Mouse (Mus musculus) intestine, embryonic 14.5 days (tissue): ENCODE data around the gene Aplnr. TPM values are rescaled to one million over a fixed set of nuclear protein-coding genes. Genes with fewer than 3 reads are reported as not detected.

Experiments used
- ATAC-seq: fragments of 200-750 bp; cut with Nextera tagmentation; replicated peaks from 2 replicates; pipeline ENCODE4 v1.8.0; 2017; ENCODE audit warnings: low read depth, moderate number of reproducible peaks, moderate TSS enrichment, moderate library complexity; ENCODE audit not compliant: low FRiP score, low TSS enrichment
- DNase-seq: peaks from one replicate; pipeline ENCODE4 v3.0.0-alpha.2; 2018; ENCODE audit warnings: low spot score
- H3K27ac ChIP-seq: fragments of 300-500 bp; sonication (generic); 2 replicates; pipeline ENCODE4 v1.5.1; 2014; ENCODE audit warnings: low read depth, mild to moderate bottlenecking, control low read depth
- H3K27me3 ChIP-seq: fragments of 300-500 bp; sonication (generic); replicated peaks from 2 replicates; pipeline ENCODE4 v1.6.1; 2014; ENCODE audit warnings: low read length, control low read depth; ENCODE audit not compliant: control insufficient read depth, insufficient read depth
- H3K36me3 ChIP-seq: fragments of 300-500 bp; sonication (generic); 2 replicates; pipeline ENCODE4 v1.6.1; 2014; ENCODE audit warnings: low read length, control low read depth; ENCODE audit not compliant: control insufficient read depth, insufficient read depth
- H3K4me1 ChIP-seq: fragments of 300-500 bp; sonication (generic); replicated peaks from 2 replicates; pipeline ENCODE4 v1.6.1; 2014; ENCODE audit warnings: low read length, control low read depth, mixed read lengths; ENCODE audit not compliant: control insufficient read depth, insufficient read depth
- H3K4me2 ChIP-seq: fragments of 300-500 bp; sonication (generic); 2 replicates; pipeline ENCODE4 v1.6.1; 2014; ENCODE audit warnings: low read length
- H3K4me3 ChIP-seq: fragments of 300-500 bp; sonication (generic); 2 replicates; pipeline ENCODE4 v1.5.1; 2014; ENCODE audit warnings: low read depth, low read length, control low read depth, mixed read lengths
- H3K9ac ChIP-seq: fragments of 300-500 bp; sonication (generic); 2 replicates; pipeline ENCODE4 v1.6.1; 2014; ENCODE audit warnings: mild to moderate bottlenecking, low read length
- H3K9me3 ChIP-seq: fragments of 300-500 bp; sonication (generic); 2 replicates; pipeline ENCODE4 v1.6.1; 2016; ENCODE audit warnings: low read length, control low read depth; ENCODE audit not compliant: control insufficient read depth
- WGBS: fragments of 180-500 bp; shearing (Covaris S2); extraction: QIAGEN DNeasy Blood & Tissue Kit; methylation state at CpG from one replicate; pipeline ENCODE4 v1.1.7; 2014; 5-methylcytosine and 5-hydroxymethylcytosine counted together
- polyA plus RNA-seq: library from polyadenylated mRNA; unstranded; fragments of >200 nt; fragmentation: Nextera tagmentation; extraction: Ambion mirVana; gene quantifications from 2 replicates; pipeline ENCODE4 v1.2.1, GENCODE M21; 2014

Aplnr gene
- polyA plus RNA-seq, 1 experiment from 2014 or later, result 54.3 TPM

DNA sequence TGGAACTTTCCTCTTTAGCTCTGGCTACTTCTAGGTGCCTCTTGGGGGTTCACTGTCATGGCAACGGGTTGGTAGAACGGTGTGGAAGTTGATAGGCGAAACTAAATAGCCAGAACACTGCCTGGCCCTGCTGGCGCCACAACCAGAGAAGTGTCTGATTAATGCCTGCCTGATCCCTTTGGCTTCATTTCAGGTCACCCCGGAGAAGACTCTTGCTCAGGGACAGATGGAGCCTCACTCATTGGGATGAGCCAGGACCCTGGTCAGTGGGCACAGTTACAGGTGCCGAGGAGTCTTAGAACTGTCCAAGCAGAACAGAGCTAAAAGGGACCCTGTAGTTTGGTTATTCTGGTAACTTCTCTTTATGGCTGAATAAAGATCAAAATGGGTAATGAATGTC, 37.5 kb downstream of the Aplnr start:
- Histone ChIP-seq H3K27ac (no peak overlapping the region), H3K27me3 (no peaks in the 10 kb centered on the region), H3K36me3 (no peaks in the 10 kb centered on the region), H3K4me1 (peaks cover 14% of the 10 kb centered on the region; the same call in 1 of the 2 replicates), H3K4me3 (no peak overlapping the region), H3K9ac (no peak overlapping the region), H3K9me3 (no peaks in the 10 kb centered on the region), H3K4me2 (no peak overlapping the region)
- DNase-seq (no peak), ATAC-seq (no peak)
- 77% methylated on average over 6 of the region's 6 CpGs for WGBS

DNA sequence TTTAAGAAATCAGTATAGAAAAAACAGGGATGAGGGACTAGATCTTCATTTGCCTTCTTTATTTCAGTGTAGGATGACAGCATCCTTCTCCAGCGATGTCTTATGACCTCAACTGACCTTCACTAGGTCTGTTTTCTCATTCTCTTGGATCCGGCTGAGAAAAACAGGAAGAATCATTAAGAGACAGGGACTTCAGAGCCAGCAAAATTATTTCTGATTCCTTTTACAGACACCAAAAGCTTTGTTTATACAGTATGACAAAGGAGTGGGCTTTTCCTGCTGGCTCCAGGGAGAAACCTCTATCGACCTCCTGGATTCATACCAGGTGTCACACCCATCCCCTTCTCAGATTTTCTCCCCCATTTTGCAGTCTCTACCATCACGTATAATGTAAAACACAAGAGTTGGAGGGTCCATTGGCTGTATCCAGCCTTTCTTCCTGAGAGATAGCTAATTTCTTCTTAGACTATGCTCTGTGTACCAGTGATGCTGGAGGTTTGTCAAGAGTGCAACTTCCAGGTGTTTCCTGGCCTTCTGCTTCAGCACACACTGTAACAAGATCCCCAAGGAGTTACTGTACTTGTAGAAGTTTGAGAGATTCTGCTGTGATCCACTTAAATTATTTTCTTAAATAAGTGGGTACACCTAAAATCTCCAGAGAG, 42.2 kb downstream of the Aplnr start:
- no peak overlapping the region for H3K9ac ChIP-seq

DNA sequence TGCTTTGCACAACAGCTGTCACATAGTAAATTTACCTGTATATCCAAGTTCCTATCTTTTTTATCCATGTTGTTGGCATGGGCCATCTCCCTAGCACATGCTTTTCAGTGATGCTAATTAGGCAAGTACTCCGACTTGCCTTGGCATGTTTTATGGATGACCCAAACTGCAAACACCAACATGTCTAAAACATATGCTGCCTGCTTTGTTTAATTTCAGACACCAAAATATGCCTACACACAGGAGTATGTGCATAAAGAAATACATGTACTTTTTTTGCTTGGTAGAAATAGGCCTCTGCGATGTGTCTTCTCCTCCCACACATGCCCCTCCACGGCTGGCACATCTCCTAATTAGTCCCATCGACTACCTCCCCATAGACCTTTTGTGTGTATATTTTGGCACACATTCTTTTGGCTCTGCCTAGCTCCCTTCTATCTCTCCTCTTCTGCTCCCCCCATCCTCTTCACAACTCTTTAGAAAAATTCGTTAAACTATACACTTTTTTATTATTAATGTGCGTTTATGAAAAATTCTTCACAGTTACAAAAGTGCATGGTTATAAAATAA, 51.6 kb downstream of the Aplnr start:
- H3K36me3 ChIP-seq, result no peaks in the 10 kb centered on the region
- no peaks in the 10 kb centered on the region for H3K4me1 ChIP-seq
- ATAC-seq, result no peak
- no peaks in the 10 kb centered on the region for H3K27me3 ChIP-seq
- H3K27ac ChIP-seq, result no peak overlapping the region
- no peaks in the 10 kb centered on the region for H3K9me3 ChIP-seq
- no peak overlapping the region for H3K4me2 ChIP-seq
- no peak overlapping the region for H3K9ac ChIP-seq
- no peak overlapping the region for H3K4me3 ChIP-seq
- no peak for DNase-seq
- WGBS, result 85% methylated on average over 6 of the region's 6 CpGs

More for the DNA sequence above, 42.2 kb downstream of the Aplnr start:
- no peak overlapping the region for H3K27ac ChIP-seq
- DNase-seq (no peak), ATAC-seq (no peak)
- H3K36me3 ChIP-seq, result no peaks in the 10 kb centered on the region
- 0 out of 2 replicates have a peak, but pooled peaks cover 5% of the 10 kb centered on the region for H3K4me1 ChIP-seq
- no peaks in the 10 kb centered on the region for H3K9me3 ChIP-seq
- no peak overlapping the region for H3K4me3 ChIP-seq
- 43% methylated on average over 4 of the region's 4 CpGs for WGBS
- H3K27me3 ChIP-seq, result no peaks in the 10 kb centered on the region
- no peak overlapping the region for H3K4me2 ChIP-seq

Other genes with a start within 250 kb of the Aplnr start
- 0.99 and 1.9 TPM in 2 replicates for gene Rtn4rl2, start 249.5 kb upstream of the Aplnr start, polyA plus RNA-seq
- 46.7 and 54.7 TPM in 2 replicates for gene Slc43a3, start 199.6 kb upstream of the Aplnr start, polyA plus RNA-seq
- gene Prg2, start 155.8 kb upstream of the Aplnr start, polyA plus RNA-seq, result not detected in 2 replicates
- gene Prg3, start 148.0 kb upstream of the Aplnr start, polyA plus RNA-seq, result not detected in 2 replicates
- gene Ssrp1, start 99.0 kb upstream of the Aplnr start, polyA plus RNA-seq, result 308 and 334 TPM in 2 replicates
- 0.62 and 2.0 TPM in 2 replicates for gene P2rx3, start 98.8 kb upstream of the Aplnr start, polyA plus RNA-seq
- 11.7 and 15.3 TPM in 2 replicates for gene Tnks1bp1, start 88.2 kb upstream of the Aplnr start, polyA plus RNA-seq
- 5.2 and 5.4 TPM in 2 replicates for gene Lrrc55, start 61.0 kb downstream of the Aplnr start, polyA plus RNA-seq
- not detected in 2 replicates for gene Olfr987, start 203.1 kb downstream of the Aplnr start, polyA plus RNA-seq
- not detected in 2 replicates for gene Olfr988, start 227.0 kb downstream of the Aplnr start, polyA plus RNA-seq